Mouse (Mus musculus) heart, postnatal 4 days (tissue): ENCODE data around the gene Ccdc159. TPM values are rescaled to one million over a fixed set of nuclear protein-coding genes. Genes with fewer than 3 reads are reported as not detected.

Experiments used
- DNase-seq: peaks from one replicate; pipeline ENCODE4 v3.0.0; 2021
- total RNA-seq, 2 experiments: library from RNA; stranded (reverse); gene quantifications; 2 replicates each; pipeline ENCODE4 v1.2.3; 2021

The Ccdc159 gene
- total RNA-seq: 1 to 10 TPM in 1 of 2 experiments, under 1 TPM in 1; 0.83 to 1.2 TPM

- peak; percentile 92 for DNase-seq
Measured at GRCm38 (mm10) chr9:21927208-21927753, at the start of gene Ccdc159, which contains the start of gene Tmem205. Gene Ccdc159, plus strand, starts transcription at chr9:21927471. Gene Tmem205, minus strand, starts transcription at chr9:21927556.

- no peak for DNase-seq
Measured at GRCm38 (mm10) chr9:21889229-21889628, 38.0 kb upstream of the Ccdc159 start.

- peak; percentile 71 for DNase-seq
Measured at GRCm38 (mm10) chr9:21901223-21901820, 25.9 kb upstream of the Ccdc159 start.

- DNase-seq: no peak
Measured at GRCm38 (mm10) chr9:21904031-21904430, 23.2 kb upstream of the Ccdc159 start.

GRCm38 (mm10) chr9:21908216-21908615 lies 19.1 kb upstream of the Ccdc159 start:
- DNase-seq: no peak

- DNase-seq: no peak
Measured at GRCm38 (mm10) chr9:21909474-21910223, 17.6 kb upstream of the Ccdc159 start.

- no peak for DNase-seq
Measured at GRCm38 (mm10) chr9:21916851-21917492, 10.3 kb upstream of the Ccdc159 start.

- peak; percentile 27 for DNase-seq
Measured at GRCm38 (mm10) chr9:21917493-21918034, 9.7 kb upstream of the Ccdc159 start.

- DNase-seq: peak; percentile 96
Measured at GRCm38 (mm10) chr9:21918035-21918592, 9.2 kb upstream of the Ccdc159 start, which contains the start of gene Rab3d. Gene Rab3d, minus strand, starts transcription at chr9:21918192.

GRCm38 (mm10) chr9:21918692-21919384 lies 8.4 kb upstream of the Ccdc159 start:
- DNase-seq: no peak

GRCm38 (mm10) chr9:21923036-21923435 lies 4.2 kb upstream of the Ccdc159 start:
- DNase-seq: no peak

- no peak for DNase-seq
Measured at GRCm38 (mm10) chr9:21923490-21924098, 3.7 kb upstream of the Ccdc159 start.

- DNase-seq: peak; percentile 95
Measured at GRCm38 (mm10) chr9:21924099-21924493, 3.2 kb upstream of the Ccdc159 start.

- no peak for DNase-seq
Measured at GRCm38 (mm10) chr9:21925034-21925433, 2.2 kb upstream of the Ccdc159 start.

- no peak for DNase-seq
Measured at GRCm38 (mm10) chr9:21925506-21925905, 1.8 kb upstream of the Ccdc159 start.

- no peak for DNase-seq
Measured at GRCm38 (mm10) chr9:21926155-21926554, 1.1 kb upstream of the Ccdc159 start.

- no peak for DNase-seq
Measured at GRCm38 (mm10) chr9:21926784-21927183, 487 bp upstream of the Ccdc159 start.

- DNase-seq: no peak
Measured at GRCm38 (mm10) chr9:21929208-21929607, 1.9 kb downstream of the Ccdc159 start.

GRCm38 (mm10) chr9:21932006-21932405 lies 4.7 kb downstream of the Ccdc159 start:
- no peak for DNase-seq

- no peak for DNase-seq
Measured at GRCm38 (mm10) chr9:21932445-21933137, 5.3 kb downstream of the Ccdc159 start.

GRCm38 (mm10) chr9:21934021-21934420 lies 6.8 kb downstream of the Ccdc159 start:
- no peak for DNase-seq
